Mouse (Mus musculus): ENCODE data around the gene Klhdc1.

Klhdc1 gene

DNA sequence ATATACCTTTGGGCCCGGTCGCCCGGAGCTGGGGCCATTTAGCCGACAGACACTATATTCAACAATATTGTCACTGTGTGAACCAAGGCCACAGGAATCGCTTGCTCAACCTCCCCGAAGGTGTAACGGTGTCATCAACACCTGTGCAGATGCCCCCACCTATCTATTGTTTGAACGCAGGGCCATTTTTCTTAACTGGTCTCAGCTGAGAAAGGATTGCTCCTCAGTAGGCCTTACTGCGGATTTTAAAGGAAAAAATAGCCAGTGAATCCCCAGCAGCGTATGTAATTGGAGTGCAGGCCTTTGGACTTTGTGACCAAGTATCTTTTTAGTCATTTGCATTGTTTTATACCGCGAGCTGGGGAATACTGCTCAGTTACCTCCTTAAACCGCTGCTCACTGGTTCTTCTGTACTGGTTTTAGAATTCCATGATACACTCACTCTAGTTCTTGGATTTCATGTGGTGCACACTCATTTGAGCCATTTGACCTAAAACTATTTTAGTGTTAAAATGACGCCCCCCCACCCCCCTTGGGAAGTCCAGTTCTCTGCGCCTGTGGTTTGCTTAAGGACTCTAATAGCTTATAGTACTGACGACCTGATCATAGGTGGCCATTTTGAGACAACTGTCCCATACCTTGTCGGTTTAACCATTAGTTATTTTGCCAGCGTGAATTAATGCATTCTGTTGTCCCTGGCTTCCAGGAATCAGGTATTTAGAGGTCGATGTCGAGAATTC is 56.6 kb downstream of the Klhdc1 start:
- DNase-seq, result peak; percentile 23

DNA sequence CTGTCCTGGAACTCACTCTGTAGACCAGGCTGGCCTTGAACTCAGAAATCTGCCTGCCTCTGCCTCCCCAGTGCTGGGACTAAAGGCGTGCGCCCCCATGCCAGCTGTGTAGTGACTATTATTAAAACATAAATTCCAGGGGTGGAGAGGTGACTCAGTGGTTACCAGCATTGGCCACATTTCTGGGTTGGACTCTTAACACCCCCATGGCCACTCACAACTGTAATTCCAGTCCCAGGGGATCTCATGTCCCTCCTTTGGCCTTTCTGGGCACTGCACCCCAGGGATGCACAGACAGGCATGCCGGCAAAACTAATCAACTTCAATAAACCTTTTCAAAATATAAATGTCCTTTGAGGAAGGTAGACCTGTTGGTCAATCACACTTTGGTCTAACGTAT is 57.3 kb downstream of the Klhdc1 start:
- DNase-seq, result peak; percentile 31

DNA sequence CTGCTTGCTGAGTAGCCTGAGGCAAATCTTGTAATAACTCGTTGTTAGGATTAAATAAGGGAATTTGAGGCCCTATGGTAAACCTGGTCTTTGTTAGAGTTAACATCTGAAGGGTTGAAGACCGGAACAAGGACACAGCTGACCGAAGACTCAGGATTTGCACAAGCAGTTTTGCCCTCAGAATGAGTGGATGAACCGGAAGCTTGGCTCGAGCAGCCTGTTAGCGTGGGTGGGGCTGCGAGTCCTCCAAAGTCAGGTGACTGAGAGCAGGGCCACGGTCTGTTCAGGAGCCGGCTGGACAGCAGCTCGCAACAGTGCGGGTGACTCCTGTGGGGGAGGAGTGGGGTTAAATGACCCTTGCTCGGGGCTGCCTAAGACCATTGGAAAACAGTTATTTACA is 58.3 kb downstream of the Klhdc1 start:
- DNase-seq, result peak; percentile 32

DNA sequence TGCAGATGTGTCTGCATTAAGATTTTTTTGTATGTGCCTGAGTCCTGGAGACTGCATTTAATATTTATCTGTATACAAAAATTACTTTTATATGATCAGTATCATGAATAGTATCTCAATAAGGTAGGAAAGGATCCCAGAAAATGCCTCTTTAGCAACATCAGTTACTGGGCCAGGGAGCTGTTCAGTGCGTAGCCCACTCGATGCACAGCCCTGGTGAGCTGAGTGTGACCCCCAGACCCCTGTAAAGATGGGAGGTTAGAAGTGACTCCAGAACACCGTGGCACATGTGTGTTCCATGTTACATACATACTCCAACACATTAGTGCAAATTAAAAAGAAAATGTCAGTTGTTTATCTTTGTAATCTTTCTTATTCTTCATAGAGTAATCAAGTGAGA is 58.9 kb downstream of the Klhdc1 start:
- no peak for DNase-seq

DNA sequence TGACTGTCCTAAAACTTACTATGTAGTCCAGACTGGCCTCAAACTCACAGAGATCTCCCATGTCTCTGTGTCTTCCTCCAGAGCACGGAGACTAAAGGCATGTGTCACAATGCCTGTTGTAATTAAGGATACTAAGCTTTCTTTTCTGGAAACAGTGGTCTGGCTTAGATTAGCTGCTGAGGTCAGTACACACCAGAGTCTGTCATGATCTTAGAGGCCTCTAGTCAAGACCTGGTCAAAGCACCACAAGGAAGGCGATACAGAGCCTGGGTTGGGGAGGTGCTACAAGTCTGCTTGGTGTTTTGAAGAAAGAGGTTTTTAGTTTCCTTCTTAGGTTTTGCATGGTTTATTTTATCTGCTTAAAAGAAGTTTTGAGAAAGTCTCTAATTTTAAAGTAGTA is 59.4 kb downstream of the Klhdc1 start:
- DNase-seq, result no peak

DNA sequence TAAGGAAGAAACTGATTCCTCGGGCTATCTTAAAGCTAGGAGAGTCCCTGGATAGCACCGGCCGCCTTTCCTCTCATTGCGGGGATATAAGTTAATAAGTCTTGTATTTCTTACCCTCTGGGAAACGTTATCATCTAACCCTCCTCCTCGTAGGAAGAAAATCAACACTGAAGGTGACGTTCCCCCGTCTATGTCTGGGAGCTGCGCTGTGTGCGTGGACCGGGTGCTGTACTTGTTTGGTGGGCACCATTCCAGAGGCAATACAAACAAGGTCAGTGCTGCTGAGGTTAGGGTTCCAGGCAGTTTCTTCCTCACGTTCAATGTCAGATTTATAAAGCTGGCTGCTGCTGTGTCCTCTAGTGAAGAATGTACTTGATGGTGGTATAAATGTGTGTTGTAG is 61.2 kb downstream of the Klhdc1 start:
- DNase-seq, result no peak

DNA sequence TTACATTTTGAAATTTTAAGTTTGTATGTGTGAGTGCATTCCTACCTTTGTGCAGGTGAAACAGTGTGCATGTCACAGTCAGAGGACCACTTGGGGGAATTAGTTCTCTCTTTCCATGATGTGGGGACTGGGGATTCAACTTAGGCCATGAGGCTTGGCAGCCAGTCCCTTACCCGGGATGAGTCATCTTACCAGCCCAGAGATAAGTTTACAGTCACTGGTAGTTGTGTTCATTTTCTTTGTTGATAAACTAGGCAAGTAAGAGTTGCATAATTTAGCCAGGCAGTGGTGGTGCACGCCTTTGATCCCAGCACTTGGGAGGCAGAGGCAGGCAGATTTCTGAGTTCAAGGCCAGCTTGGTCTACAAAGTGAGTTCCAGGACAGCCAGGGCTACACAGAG is 63.1 kb downstream of the Klhdc1 start:
- no peak for DNase-seq

DNA sequence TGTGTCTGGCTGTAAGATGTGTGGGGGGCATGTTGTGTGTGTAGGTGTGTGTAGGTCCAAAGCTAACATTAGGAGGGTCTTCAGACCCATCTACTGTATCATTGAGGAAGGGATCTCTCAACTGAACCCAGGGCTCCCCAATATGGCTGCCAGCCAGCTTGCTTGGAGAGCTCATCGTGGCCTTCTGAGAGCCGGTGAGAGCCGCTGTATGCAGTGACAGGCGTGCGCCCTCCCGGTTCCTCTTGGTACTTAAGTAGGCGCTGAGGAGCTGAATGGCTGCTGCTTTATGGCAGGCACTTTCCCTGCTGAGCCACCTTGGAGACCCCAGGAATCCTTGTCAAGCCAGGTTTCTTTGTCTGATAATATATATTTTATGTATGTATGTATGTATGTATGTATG is 65.4 kb downstream of the Klhdc1 start:
- DNase-seq, result no peak

DNA sequence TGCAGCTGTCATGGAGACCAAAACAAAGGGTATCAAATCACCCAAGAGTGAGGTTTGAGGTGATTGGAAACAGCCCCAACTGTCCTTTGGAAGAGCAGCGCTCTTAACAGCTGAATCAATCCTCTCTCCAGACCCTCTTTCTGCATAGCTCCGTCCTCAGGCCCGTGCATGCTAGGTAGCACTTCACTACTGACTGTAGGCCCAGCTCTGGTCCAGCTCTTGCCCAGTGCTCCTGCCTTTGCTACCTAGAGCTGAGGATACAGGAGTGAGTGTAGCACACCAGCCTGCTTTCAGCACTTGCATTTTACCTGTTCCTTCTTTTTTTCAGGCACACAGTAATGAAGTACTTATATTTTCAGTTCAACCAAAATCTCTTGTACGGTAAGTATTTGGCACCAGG is 68.7 kb downstream of the Klhdc1 start:
- DNase-seq, result no peak

DNA sequence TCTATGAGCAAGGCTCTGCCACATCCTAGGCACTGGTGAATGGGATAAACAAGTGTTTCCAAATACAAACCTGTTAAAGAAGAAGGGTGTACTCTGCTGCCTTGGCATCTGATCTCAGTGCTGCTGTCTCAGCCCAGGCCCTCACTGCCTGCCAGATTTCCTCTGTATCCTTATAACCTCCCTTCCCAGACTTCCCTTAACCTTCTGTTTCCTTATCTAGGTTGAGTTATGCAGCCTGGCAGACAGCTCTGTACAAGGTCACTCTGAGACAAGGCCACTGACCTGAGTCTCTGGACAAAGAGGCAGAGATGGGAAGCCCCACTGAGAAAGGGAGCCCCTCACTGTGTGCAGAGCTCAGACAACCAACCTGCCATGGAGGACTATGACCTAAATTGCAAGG is 77.5 kb downstream of the Klhdc1 start:
- no peak for DNase-seq

DNA sequence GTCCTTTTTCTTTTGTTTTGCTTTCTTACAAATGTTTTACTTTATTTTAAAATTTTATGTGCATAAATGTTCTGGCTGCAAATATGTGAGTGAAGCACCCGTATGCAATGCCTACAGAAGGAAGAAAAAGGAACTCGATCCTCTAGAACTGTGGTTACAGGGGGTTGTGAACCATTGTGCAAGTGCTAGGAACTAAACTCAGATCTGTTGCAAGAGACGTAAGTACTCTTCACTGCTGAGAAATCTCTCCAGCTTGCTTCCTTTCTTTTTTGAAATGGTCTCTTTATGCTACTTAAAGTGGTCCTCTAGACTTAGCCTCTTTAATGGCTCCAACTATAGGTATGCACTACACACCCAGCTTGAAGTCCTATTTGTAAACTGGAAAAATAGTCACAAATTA is 90.2 kb downstream of the Klhdc1 start:
- DNase-seq, result no peak

DNA sequence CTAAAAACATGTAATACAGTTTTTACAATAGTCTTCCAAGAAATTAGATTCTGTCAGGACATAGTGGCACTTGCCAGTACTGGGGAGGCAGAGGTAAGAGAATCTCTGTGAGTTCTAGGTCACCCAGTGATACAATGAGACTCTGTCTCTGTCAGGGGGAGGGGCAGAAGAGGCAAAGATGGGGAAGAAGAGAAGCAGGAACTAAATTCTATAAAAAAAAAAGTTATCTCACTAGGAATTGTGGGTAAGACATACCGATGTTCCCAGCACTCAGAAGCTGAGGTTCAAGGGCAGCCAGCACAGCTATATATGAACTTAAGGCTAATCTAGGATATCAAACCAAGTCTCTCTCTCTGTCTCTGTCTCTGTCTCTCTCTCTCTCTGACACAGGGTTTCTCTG is 91.2 kb downstream of the Klhdc1 start:
- DNase-seq, result no peak

DNA sequence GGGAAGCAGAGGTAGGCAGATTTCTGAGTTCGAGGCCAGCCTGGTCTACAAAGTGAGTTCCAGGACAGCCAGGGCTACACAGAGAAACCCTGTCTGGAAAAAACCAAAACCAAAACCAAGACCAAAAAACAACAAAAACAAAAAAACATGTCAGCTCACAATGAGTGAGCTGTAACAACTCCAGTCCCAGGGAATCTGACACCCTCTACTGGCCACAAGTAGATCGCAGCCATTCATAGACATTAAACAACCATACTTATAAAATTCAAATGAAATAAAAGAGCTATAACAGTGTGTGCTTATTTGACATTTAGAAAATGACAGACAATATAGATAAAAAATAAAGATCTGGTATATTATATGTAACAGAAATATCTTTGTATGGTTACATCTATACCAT is 92.6 kb downstream of the Klhdc1 start:
- DNase-seq, result no peak
